14 mouse cellular contexts compared by ENCODE assay signal in genomic region chr8:93561271-93561670, GRCm38 (mm10). TPM values are rescaled to one million over a fixed set of nuclear protein-coding genes. Genes with fewer than 3 reads are reported as not detected.
"Had no signal": no experiment of that assay in that cellular context is flagged by ENCODE, and none has a peak within 500 bp of the region (broad histone marks: within the 10 kb centered on the region; RNA-seq: fewer than 3 reads in every experiment).

No protein-coding gene starts in this region.

- DNase-seq: kidney, adult 18-20 months; kidney, postnatal 10 days; kidney, postnatal 4 days; lung, adult 2 months; lung, postnatal 36 days had no signal

- ATAC-seq: lung, postnatal 0 days; midbrain, embryonic 13.5 days had no signal

- H3K4me3 ChIP-seq: layer of hippocampus, adult 2 months; limb, embryonic 10.5 days; liver, embryonic 15.5 days; midbrain, embryonic 13.5 days; stomach, embryonic 15.5 days had no signal

- H3K36me3 ChIP-seq: limb, embryonic 10.5 days; liver, embryonic 15.5 days; midbrain, embryonic 13.5 days; stomach, embryonic 15.5 days had no signal

- H3K27me3 ChIP-seq: liver, embryonic 15.5 days; midbrain, embryonic 13.5 days; stomach, embryonic 15.5 days had no signal

- H3K4me1 ChIP-seq: limb, embryonic 10.5 days; liver, embryonic 15.5 days; stomach, embryonic 15.5 days had no signal

- H3K27ac ChIP-seq: layer of hippocampus, adult 2 months; limb, embryonic 10.5 days; liver, embryonic 15.5 days; midbrain, embryonic 13.5 days; stomach, embryonic 15.5 days had no signal

- H3K9me3 ChIP-seq: limb, embryonic 10.5 days; liver, embryonic 15.5 days; midbrain, embryonic 13.5 days; stomach, embryonic 15.5 days had no signal

RNA-seq across cellular contexts. Expression of gene Ces5a, which starts 25.6 kb away (rescaled TPM):
- total RNA-seq: megakaryocyte progenitor cell, adult 5-6 weeks had no signal
- polyA plus RNA-seq: kidney, embryonic 14.5 days; limb, embryonic 10.5 days; liver, embryonic 11.5 days; liver, embryonic 15.5 days; lung, adult 2 months; stomach, embryonic 15.5 days had no signal
